Mouse (Mus musculus): ENCODE measurements around the gene Adamts17. TPM values are rescaled to one million over a fixed set of nuclear protein-coding genes. Genes with fewer than 3 reads are reported as not detected.

The Adamts17 gene
- polyA plus RNA-seq, 1 experiment: 4.5 TPM

- TF ChIP-seq POLR2A (IDR thresholded peaks at IDR 0.05; ENCODE audit: borderline replicate concordance, extremely low read depth, insufficient read depth, insufficient read length, poor library complexity, severe bottlenecking): no peak
- no peak for TF ChIP-seq CTCF (IDR thresholded peaks at IDR 0.05; ENCODE audit: borderline replicate concordance, extremely low read depth, insufficient read depth, insufficient read length)
- no peak for DNase-seq (ENCODE audit: low read depth)
These were observed 197.3 kb downstream of the Adamts17 start for GRCm38 (mm10) chr7:67036502-67037485.

- TF ChIP-seq POLR2A (IDR thresholded peaks at IDR 0.05; ENCODE audit: borderline replicate concordance, extremely low read depth, insufficient read depth, insufficient read length, poor library complexity, severe bottlenecking) (no peak), CTCF (IDR thresholded peaks at IDR 0.05; ENCODE audit: borderline replicate concordance, extremely low read depth, insufficient read depth, insufficient read length) (no peak)
- DNase-seq (ENCODE audit: low read depth): no peak
These were observed 198.4 kb downstream of the Adamts17 start for GRCm38 (mm10) chr7:67037726-67038520.

GRCm38 (mm10) chr7:67039143-67039542 lies 199.6 kb downstream of the Adamts17 start:
- TF ChIP-seq CTCF (IDR thresholded peaks at IDR 0.05; ENCODE audit: borderline replicate concordance, extremely low read depth, insufficient read depth, insufficient read length) (no peak), POLR2A (IDR thresholded peaks at IDR 0.05; ENCODE audit: borderline replicate concordance, extremely low read depth, insufficient read depth, insufficient read length, poor library complexity, severe bottlenecking) (no peak)
- no peak for DNase-seq (ENCODE audit: low read depth)

- DNase-seq (ENCODE audit: low read depth): no peak
- TF ChIP-seq POLR2A (IDR thresholded peaks at IDR 0.05; ENCODE audit: borderline replicate concordance, extremely low read depth, insufficient read depth, insufficient read length, poor library complexity, severe bottlenecking) (no peak), CTCF (IDR thresholded peaks at IDR 0.05; ENCODE audit: borderline replicate concordance, extremely low read depth, insufficient read depth, insufficient read length) (no peak)
These were observed 200.3 kb downstream of the Adamts17 start for GRCm38 (mm10) chr7:67039861-67040260.

- TF ChIP-seq POLR2A (IDR thresholded peaks at IDR 0.05; ENCODE audit: borderline replicate concordance, extremely low read depth, insufficient read depth, insufficient read length, poor library complexity, severe bottlenecking) (no peak), CTCF (IDR thresholded peaks at IDR 0.05; ENCODE audit: borderline replicate concordance, extremely low read depth, insufficient read depth, insufficient read length) (no peak)
- DNase-seq (ENCODE audit: low read depth): no peak
These were observed 202.2 kb downstream of the Adamts17 start for GRCm38 (mm10) chr7:67041685-67042084.

GRCm38 (mm10) chr7:67044121-67044817 lies 204.7 kb downstream of the Adamts17 start:
- TF ChIP-seq POLR2A (IDR thresholded peaks at IDR 0.05; ENCODE audit: borderline replicate concordance, extremely low read depth, insufficient read depth, insufficient read length, poor library complexity, severe bottlenecking): no peak
- TF ChIP-seq CTCF (IDR thresholded peaks at IDR 0.05; ENCODE audit: borderline replicate concordance, extremely low read depth, insufficient read depth, insufficient read length): no peak
- no peak for DNase-seq (ENCODE audit: low read depth)

- no peak for TF ChIP-seq POLR2A (IDR thresholded peaks at IDR 0.05; ENCODE audit: borderline replicate concordance, extremely low read depth, insufficient read depth, insufficient read length, poor library complexity, severe bottlenecking)
- TF ChIP-seq CTCF (IDR thresholded peaks at IDR 0.05; ENCODE audit: borderline replicate concordance, extremely low read depth, insufficient read depth, insufficient read length): no peak
- DNase-seq (ENCODE audit: low read depth): no peak
These were observed 205.7 kb downstream of the Adamts17 start for GRCm38 (mm10) chr7:67045202-67045601.

GRCm38 (mm10) chr7:67049206-67049605 lies 209.7 kb downstream of the Adamts17 start:
- peak; percentile 35 for DNase-seq (ENCODE audit: low read depth)
- TF ChIP-seq POLR2A (IDR thresholded peaks at IDR 0.05; ENCODE audit: borderline replicate concordance, extremely low read depth, insufficient read depth, insufficient read length, poor library complexity, severe bottlenecking): no peak
- no peak for TF ChIP-seq CTCF (IDR thresholded peaks at IDR 0.05; ENCODE audit: borderline replicate concordance, extremely low read depth, insufficient read depth, insufficient read length)

GRCm38 (mm10) chr7:67050424-67050823 lies 210.9 kb downstream of the Adamts17 start:
- TF ChIP-seq CTCF (IDR thresholded peaks at IDR 0.05; ENCODE audit: borderline replicate concordance, extremely low read depth, insufficient read depth, insufficient read length) (no peak), POLR2A (IDR thresholded peaks at IDR 0.05; ENCODE audit: borderline replicate concordance, extremely low read depth, insufficient read depth, insufficient read length, poor library complexity, severe bottlenecking) (no peak)
- DNase-seq (ENCODE audit: low read depth): no peak

GRCm38 (mm10) chr7:67051089-67051718 lies 211.7 kb downstream of the Adamts17 start:
- DNase-seq (ENCODE audit: low read depth): no peak
- TF ChIP-seq POLR2A (IDR thresholded peaks at IDR 0.05; ENCODE audit: borderline replicate concordance, extremely low read depth, insufficient read depth, insufficient read length, poor library complexity, severe bottlenecking) (no peak), CTCF (IDR thresholded peaks at IDR 0.05; ENCODE audit: borderline replicate concordance, extremely low read depth, insufficient read depth, insufficient read length) (no peak)

Measured in brain, embryonic 14.5 days (tissue).